Mouse (Mus musculus) liver, embryonic 13.5 days (tissue): ENCODE results near the gene Gstp2. TPM values are rescaled to one million over a fixed set of nuclear protein-coding genes. Genes with fewer than 3 reads are reported as not detected.
A peak's percentile ranks its signal among the peaks of the same experiment; 100 is the strongest.
"Not testable (repeated sequence)": the region's sequence is repeated elsewhere in the genome, so short reads cannot be mapped to it uniquely, and the experiment has no call there.

ENCODE experiments used
- ATAC-seq: fragments of 200-750 bp; cut with Nextera tagmentation; 2 replicates; pipeline ENCODE4 v1.8.0; 2017; ENCODE audit warnings: low read depth, mild to moderate bottlenecking, moderate number of reproducible peaks, moderate library complexity
- DNase-seq: peaks from one replicate; pipeline ENCODE4 v3.0.0; 2022
- H3K27ac ChIP-seq: fragments of 300-500 bp; sonication (generic); 2 replicates; pipeline ENCODE4 v1.5.1; 2015; ENCODE audit warnings: moderate library complexity, mild to moderate bottlenecking, inconsistent platforms
- H3K27me3 ChIP-seq: fragments of 300-500 bp; sonication (generic); 2 replicates; pipeline ENCODE4 v1.6.1; 2015; ENCODE audit warnings: mild to moderate bottlenecking, inconsistent platforms
- H3K36me3 ChIP-seq: fragments of 300-500 bp; sonication (generic); 2 replicates; pipeline ENCODE4 v1.6.1; 2015; ENCODE audit warnings: mild to moderate bottlenecking, inconsistent platforms
- H3K4me1 ChIP-seq: fragments of 300-500 bp; sonication (generic); replicated peaks from 2 replicates; pipeline ENCODE4 v1.6.1; 2015; ENCODE audit warnings: inconsistent platforms
- H3K4me2 ChIP-seq: fragments of 300-500 bp; sonication (generic); 2 replicates; pipeline ENCODE4 v1.6.1; 2015; ENCODE audit warnings: inconsistent platforms, mild to moderate bottlenecking, moderate library complexity
- H3K4me3 ChIP-seq: fragments of 300-500 bp; sonication (generic); replicated peaks from 2 replicates; pipeline ENCODE4 v1.5.1; 2015; ENCODE audit warnings: mild to moderate bottlenecking, inconsistent platforms
- H3K9ac ChIP-seq: fragments of 300-500 bp; sonication (generic); 2 replicates; pipeline ENCODE4 v1.6.1; 2015; ENCODE audit warnings: mild to moderate bottlenecking, inconsistent platforms
- H3K9me3 ChIP-seq: fragments of 300-500 bp; sonication (generic); replicated peaks from 2 replicates; pipeline ENCODE4 v1.6.1; 2016; ENCODE audit warnings: inconsistent platforms
- WGBS: fragments of 180-500 bp; shearing (Covaris S2); methylation state at CpG from one replicate; pipeline ENCODE4 v1.1.7; 2015; ENCODE audit not compliant: insufficient replicate concordance; 5-methylcytosine and 5-hydroxymethylcytosine counted together
- polyA plus RNA-seq: library from polyadenylated mRNA; unstranded; fragments of >200 nt; fragmentation: Nextera tagmentation; extraction: Ambion mirVana; gene quantifications from 2 replicates; pipeline ENCODE4 v1.2.1, GENCODE M21; 2015

Gstp2 gene
- polyA plus RNA-seq, 1 experiment from 2014 or later = 11.2 TPM

DNA sequence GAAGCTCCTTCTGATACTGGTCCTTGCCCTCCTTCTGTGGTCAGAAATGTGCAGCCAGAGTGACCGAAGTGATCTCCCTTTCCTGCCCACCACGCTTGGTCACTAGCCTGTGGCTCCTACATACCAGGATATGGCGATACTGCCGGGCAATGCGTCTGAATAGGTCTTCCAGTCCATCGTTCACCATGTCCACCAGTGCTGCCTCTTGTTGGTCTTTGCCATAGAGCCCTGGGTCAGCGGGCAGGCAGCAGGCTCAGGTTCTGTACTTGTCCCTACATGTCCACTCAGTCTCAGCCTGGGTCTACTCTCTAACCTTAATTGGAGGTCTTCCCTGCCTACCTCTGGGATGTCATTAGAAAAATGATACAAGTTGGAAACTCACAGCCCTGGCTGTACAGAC is 12.1 kb upstream of the Gstp2 start:
- Histone ChIP-seq H3K4me1 (peaks cover 61% of the 10 kb centered on the region), H3K9ac (peak overlapping the region; percentile 60; the same call in 1 of the 2 replicates), H3K9me3 (no peaks in the 10 kb centered on the region), H3K27ac (peak overlapping the region; percentile 84), H3K36me3 (no peaks in the 10 kb centered on the region), H3K4me2 (peak overlapping the region; percentile 68; the same call in 1 of the 2 replicates), H3K4me3 (no peak overlapping the region), H3K27me3 (no peaks in the 10 kb centered on the region)
- no peak for DNase-seq
- 87% methylated on average over 7 of the region's 7 CpGs for WGBS
- no peak for ATAC-seq

DNA sequence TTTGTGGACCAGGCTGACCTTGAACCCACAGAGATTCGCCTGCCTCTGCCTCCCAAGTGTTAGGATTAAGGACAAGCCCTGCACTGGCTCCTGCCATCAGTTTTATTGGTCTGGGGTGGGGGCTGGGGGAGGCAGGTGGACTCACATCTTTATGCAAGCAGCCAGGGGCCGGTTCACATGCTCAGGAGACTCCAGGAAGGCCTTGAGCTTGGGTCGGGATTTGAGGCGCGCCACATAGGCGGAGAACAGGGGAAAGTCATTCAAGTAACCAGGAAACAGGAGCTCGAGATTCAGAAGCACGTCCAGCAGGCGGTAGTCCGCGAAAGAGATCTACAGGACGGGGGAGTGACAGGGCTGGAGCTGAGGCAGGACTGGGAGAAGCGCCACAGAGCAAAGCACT is 11.6 kb upstream of the Gstp2 start:
- Histone ChIP-seq H3K9me3 (no peaks in the 10 kb centered on the region), H3K9ac (no peak overlapping the region), H3K27me3 (no peaks in the 10 kb centered on the region), H3K4me2 (no peak overlapping the region), H3K36me3 (no peaks in the 10 kb centered on the region), H3K4me3 (no peak overlapping the region), H3K4me1 (peaks cover 66% of the 10 kb centered on the region), H3K27ac (peak overlapping the region; percentile 84)
- 75% methylated on average over 13 of the region's 13 CpGs for WGBS
- DNase-seq (no peak), ATAC-seq (no peak)

DNA sequence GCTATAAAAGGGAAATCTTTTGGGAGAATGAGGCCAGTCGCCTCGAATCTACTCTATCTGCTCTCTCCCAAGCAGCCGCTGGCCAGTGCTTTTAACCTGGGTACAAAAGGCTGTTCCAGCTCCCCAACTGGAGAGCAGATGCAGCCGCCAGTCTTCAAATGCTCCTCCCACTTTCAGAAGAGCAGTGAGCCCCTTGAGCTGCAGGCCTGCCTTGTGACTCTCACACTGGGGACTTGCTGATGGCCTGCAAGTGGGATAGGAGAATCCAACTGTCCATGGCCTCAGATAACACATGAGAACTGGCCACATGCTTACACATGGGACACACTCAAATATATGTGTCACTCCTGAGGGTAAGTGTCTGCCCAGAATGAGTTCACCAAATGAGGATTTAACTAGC is 10.9 kb upstream of the Gstp2 start:
- 54% methylated on average over 4 of the region's 4 CpGs for WGBS
- Histone ChIP-seq H3K27ac (peak overlapping the region; percentile 84), H3K9ac (peak overlapping the region; percentile 30; the same call in 1 of the 2 replicates)

DNA sequence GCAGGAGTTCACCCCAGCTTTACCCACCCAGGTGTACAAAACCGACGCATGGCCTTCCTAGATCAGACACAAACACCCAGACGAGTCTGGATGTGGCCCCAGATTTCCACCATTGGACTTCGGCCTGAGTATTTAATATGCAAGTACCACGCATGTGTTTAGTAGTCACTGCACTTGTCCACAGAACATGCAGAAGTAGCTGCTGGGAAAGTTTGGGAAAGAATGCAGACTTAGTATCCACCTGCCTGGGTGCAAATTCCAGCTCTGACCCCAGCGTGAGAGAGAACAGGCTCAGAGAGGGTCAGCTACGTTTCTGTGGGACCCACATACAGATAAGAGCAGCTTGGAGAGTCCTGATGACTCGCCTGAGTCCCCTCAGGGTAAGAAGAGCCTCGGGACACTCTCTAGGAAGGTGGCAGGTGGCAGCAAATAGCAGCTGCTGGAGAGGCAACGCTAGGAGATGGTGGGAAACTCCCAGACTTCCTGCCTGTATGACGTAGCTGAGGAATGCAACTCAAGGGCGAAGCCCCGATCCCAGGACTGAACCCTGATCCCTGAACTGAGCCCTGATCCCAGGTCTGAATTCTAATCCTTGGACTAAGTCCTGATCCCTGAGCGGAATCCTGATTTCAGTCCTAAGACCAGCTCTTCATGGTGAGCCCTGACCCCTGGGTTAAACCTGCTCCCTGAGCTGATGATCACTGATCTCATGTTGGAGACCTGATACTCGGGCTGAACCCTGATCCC is 10.3 kb upstream of the Gstp2 start:
- no peak for DNase-seq
- Histone ChIP-seq H3K9me3 (no peaks in the 10 kb centered on the region), H3K27ac (peak overlapping the region; percentile 84), H3K36me3 (no peaks in the 10 kb centered on the region), H3K4me3 (no peak overlapping the region), H3K9ac (peak overlapping the region; percentile 30; the same call in 1 of the 2 replicates), H3K4me2 (no peak overlapping the region), H3K4me1 (peaks cover 68% of the 10 kb centered on the region), H3K27me3 (no peaks in the 10 kb centered on the region)
- 53% methylated on average over 15 of the region's 15 CpGs for WGBS
- no peak for ATAC-seq

More for the DNA sequence above, 10.9 kb upstream of the Gstp2 start:
- Histone ChIP-seq H3K27me3 (no peaks in the 10 kb centered on the region), H3K4me2 (no peak overlapping the region), H3K9me3 (no peaks in the 10 kb centered on the region), H3K4me1 (peaks cover 69% of the 10 kb centered on the region), H3K4me3 (no peak overlapping the region), H3K36me3 (no peaks in the 10 kb centered on the region)
- DNase-seq (no peak), ATAC-seq (no peak)

DNA sequence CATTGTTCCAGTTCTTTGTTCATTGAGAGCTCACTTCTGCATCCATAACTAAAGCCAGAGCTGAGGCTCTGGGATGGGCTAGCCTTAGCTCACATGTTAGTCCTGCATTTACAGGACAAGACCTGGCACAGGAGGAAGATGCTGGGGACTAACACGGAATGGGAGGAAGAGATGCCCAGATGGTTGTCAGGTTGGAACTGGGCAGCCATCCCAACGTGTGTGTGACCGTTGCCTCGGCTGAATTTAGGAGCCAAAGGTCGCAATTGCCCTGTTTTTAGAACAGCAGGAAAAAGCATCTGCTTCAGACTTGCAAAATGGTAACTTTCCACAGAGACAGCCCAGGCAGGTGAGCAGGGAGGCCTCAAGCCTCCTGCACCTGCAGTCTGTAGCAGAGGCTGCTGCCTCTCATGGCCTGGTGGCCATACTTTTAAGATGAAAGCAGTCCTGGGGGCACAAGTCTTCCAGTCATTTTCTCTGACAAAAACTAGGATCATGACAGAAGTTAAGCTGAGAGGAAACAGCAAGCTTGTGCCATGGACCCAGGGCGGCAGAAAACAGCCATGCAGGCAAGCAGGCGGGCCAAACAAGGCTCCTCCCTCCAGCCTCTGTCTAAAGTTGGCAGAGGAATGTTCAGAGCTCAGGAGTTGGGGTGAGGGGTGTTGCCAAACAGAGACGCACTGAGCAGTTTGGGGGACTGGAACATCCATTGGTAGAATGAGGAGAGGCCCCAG is 9.6 kb upstream of the Gstp2 start:
- Histone ChIP-seq H3K9ac (no peak overlapping the region; the same call in 1 of the 2 replicates), H3K27me3 (no peaks in the 10 kb centered on the region), H3K4me1 (peaks cover 61% of the 10 kb centered on the region), H3K4me2 (no peak overlapping the region), H3K4me3 (no peak overlapping the region), H3K36me3 (no peaks in the 10 kb centered on the region), H3K27ac (peak overlapping the region; percentile 84), H3K9me3 (no peaks in the 10 kb centered on the region)
- WGBS = 60% methylated on average over 8 of the region's 8 CpGs
- DNase-seq (no peak), ATAC-seq (no peak)

DNA sequence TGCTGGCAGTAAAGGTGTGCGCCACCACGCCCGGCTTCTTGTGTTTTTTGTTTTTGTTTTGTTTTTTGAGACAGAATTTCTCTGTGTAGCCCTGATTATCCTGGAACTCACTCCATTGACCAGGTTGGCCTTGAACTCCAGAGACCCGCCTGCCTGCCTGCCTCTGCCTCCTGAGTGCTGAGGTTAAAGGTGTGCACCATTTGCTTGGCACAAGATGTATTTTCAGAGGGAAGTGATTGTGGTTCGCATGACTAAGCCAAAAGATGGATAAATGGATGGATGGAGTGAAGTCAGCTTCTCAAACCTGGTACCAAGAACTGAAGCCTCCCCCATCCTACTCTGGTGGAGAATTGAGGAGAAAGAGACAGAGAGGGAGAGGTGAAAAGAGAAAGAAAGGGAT is 8.8 kb upstream of the Gstp2 start:
- 75% methylated on average over 5 of the region's 5 CpGs for WGBS
- Histone ChIP-seq H3K36me3 (no peaks in the 10 kb centered on the region), H3K9me3 (no peaks in the 10 kb centered on the region), H3K4me2 (no peak overlapping the region), H3K27me3 (no peaks in the 10 kb centered on the region), H3K9ac (no peak overlapping the region), H3K4me1 (peaks cover 54% of the 10 kb centered on the region), H3K4me3 (no peak overlapping the region), H3K27ac (no peak overlapping the region)
- no peak for DNase-seq
- no peak for ATAC-seq

DNA sequence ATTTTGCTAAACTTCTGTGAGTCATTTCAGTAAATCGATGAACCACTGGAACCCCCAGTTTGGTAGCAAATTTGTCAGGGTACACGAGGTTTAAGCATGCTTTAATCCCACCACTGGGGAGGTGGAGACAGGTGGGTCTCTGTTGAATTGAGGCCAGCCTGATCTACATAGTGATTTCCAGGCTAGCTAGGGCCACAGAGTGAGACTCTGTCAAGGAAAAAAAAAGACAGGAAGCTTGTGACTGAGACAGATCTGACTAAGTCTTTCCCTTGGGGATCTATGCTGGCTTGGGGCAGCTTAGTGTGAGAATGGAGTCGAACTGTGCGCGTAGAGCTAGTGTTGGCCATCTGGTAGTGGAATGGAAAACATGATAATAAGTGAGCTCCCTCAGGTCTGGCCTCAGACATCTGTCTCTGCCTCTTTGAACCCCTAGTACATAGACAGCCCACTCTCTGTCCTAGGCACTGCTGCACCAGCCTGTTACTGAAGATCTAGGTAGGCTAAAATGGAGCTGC is 6.8 kb upstream of the Gstp2 start:
- no peak overlapping the region for H3K4me2 ChIP-seq
- H3K27ac ChIP-seq = no peak overlapping the region
- WGBS = 59% methylated on average over 5 of the region's 5 CpGs
- H3K4me3 ChIP-seq = no peak overlapping the region
- ATAC-seq = no peak
- H3K4me1 ChIP-seq = peaks cover 41% of the 10 kb centered on the region
- H3K9me3 ChIP-seq = no peaks in the 10 kb centered on the region
- no peak overlapping the region for H3K9ac ChIP-seq
- no peaks in the 10 kb centered on the region for H3K36me3 ChIP-seq
- no peaks in the 10 kb centered on the region for H3K27me3 ChIP-seq
- no peak for DNase-seq

DNA sequence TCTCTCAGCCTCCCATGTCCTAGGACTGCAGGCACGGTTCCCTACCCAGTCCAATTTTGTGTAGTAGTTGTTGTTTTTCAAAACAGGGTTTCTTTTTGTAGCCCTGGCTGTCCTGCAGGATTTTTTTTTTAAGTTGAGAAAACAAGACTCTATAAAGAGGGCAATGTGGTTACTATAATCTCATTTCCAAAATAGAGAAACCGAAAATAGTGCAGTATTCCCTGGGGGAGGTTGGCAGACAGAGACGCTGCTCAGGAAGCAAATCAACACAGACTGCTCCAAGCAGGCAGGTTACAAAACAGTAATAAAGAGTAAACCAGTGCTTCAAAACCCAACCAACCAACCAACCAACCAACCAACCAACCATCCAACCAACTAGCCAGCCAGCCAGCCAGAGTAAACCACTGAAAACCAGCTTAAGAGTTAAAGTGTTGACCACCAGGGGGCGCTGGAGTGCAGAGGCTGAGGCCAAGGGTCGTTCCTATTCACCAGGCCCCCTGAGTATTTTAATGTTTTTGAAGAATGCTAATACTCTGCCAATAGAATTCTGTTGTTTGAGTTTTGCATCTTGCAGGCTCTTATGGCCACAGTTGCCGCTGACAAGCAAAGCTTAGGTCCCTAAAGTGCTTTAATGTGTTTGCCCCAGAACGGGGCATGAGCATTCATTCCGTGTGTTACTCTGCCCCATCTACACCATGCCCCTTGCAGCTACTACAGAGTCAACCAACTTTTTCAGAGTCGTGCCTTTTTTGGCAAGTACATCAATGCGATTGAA is 6.1 kb upstream of the Gstp2 start:
- Histone ChIP-seq H3K4me3 (no peak overlapping the region), H3K27me3 (no peaks in the 10 kb centered on the region), H3K27ac (no peak overlapping the region), H3K4me2 (no peak overlapping the region), H3K4me1 (peaks cover 41% of the 10 kb centered on the region), H3K9me3 (no peaks in the 10 kb centered on the region), H3K9ac (no peak overlapping the region), H3K36me3 (no peaks in the 10 kb centered on the region)
- DNase-seq = peak; percentile 48
- ATAC-seq = no peak
- 49% methylated on average over 10 of the region's 10 CpGs for WGBS

DNA sequence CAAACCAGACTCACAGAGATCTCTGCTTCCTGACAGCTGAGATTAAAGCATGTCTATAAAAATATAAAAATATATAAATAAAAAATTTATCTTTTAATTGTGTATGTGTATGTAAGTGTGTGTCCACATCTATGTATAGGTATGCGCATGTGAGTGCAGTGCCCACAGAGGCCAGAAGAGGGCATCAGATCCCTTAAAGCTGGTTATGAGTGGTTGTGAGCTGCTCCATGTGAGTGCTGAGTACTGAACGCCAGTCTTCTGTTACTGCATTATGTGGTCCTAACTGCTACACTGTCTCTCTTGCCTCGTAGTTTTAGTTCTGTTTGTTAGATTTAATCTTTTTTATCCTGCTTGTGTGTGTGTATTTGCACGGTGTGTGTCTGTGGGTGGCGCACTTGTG is 5.2 kb upstream of the Gstp2 start:
- H3K36me3 ChIP-seq = no peaks in the 10 kb centered on the region
- 84% methylated on average over 5 of the region's 5 CpGs for WGBS
- ATAC-seq (no peak), DNase-seq (no peak)
- no peak overlapping the region for H3K4me3 ChIP-seq
- no peaks in the 10 kb centered on the region for H3K27me3 ChIP-seq
- H3K4me2 ChIP-seq = no peak overlapping the region
- H3K9ac ChIP-seq = no peak overlapping the region
- H3K27ac ChIP-seq = no peak overlapping the region
- H3K9me3 ChIP-seq = no peaks in the 10 kb centered on the region
- peaks cover 41% of the 10 kb centered on the region for H3K4me1 ChIP-seq

DNA sequence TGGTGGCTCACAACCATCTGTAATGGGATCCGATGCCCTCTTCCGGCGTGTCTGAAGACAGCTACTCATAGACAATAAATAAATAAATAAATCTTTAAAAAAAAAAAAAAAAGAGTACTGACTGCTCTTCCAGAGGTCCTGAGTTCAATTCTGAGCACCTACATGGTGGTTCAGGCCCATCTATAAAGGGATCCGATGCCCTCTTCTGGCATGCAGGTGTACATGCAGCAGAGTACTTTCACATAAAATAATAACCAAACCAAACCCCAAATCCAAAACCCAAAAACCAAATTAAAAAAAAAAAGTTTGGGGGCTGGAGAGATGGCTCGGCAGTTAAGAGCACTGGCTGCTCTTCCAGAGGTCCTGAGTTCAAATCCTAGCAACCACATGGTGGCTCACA is 3.2 kb upstream of the Gstp2 start:
- not testable (repeated sequence) for H3K4me2 ChIP-seq, H3K4me3 ChIP-seq, H3K27ac ChIP-seq, DNase-seq, H3K9ac ChIP-seq, ATAC-seq, H3K27me3 ChIP-seq, H3K36me3 ChIP-seq, H3K9me3 ChIP-seq
- H3K4me1 ChIP-seq = peaks cover 45% of the 10 kb centered on the region
- WGBS = 66% methylated on average over 5 of the region's 5 CpGs

DNA sequence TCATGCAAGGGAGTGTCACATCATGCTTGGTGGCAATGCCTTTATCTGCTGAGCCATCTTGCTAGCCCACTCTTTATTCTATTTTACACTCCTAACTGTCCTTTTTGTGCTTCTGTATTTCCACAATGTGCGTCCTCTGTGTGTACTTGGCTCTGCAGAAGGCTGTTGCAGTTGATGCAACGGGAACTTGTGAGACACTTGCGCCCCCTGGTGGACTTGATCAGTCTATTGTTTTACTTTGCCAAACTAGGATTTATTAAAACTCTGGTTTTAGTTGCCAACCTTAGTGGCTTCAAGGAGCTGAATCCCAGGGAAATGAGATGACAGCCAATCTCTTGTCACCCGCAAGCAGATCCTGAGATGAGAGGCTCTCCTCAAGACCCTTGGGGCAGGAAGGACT is 2.0 kb upstream of the Gstp2 start:
- peak overlapping the region; percentile 98; the same call in 1 of the 2 replicates for H3K27ac ChIP-seq
- H3K27me3 ChIP-seq = no peaks in the 10 kb centered on the region
- peak overlapping the region; percentile 69 for H3K4me2 ChIP-seq
- peak overlapping the region; percentile 35; the same call in 1 of the 2 replicates for H3K4me3 ChIP-seq
- 14% methylated on average over 4 of the region's 4 CpGs for WGBS
- no peak for ATAC-seq
- peak; percentile 72 for DNase-seq
- H3K36me3 ChIP-seq = no peaks in the 10 kb centered on the region
- 0 out of 2 replicates have a peak overlapping the region, but pooled peaks have one; percentile 63 for H3K9ac ChIP-seq
- H3K4me1 ChIP-seq = peaks cover 52% of the 10 kb centered on the region
- H3K9me3 ChIP-seq = no peaks in the 10 kb centered on the region
